Mouse (Mus musculus) embryonic fibroblast, embryonic 13.5 days (primary cell): Measurements from ENCODE around the gene Fam84b.

Experiments used
- CTCF ChIP-seq: IDR thresholded peaks from 2 replicates; pipeline ENCODE4 v1.5.1; 2011; ENCODE audit warnings: mild to moderate bottlenecking, control low read depth, low read length, moderate library complexity, borderline replicate concordance; ENCODE audit not compliant: insufficient read depth
- POLR2A ChIP-seq: IDR thresholded peaks from 2 replicates; pipeline ENCODE4 v1.6.1; 2011; ENCODE audit warnings: low read depth, mild to moderate bottlenecking, control low read depth, low read length, moderate library complexity

GRCm38 (mm10) chr15:60826226-60826625 lies 27.4 kb downstream of the Fam84b start:
- TF ChIP-seq POLR2A = no peak
- no peak for TF ChIP-seq CTCF
